Mouse (Mus musculus) splenic B cell, adult 2 months (primary cell): Measurements from ENCODE around the gene Usp35.

ENCODE experiments used
- DNase-seq: peaks from one replicate; pipeline ENCODE4 v3.0.0-alpha.2; 2011; ENCODE audit warnings: low read depth, low spot score
- H3K27me3 ChIP-seq: 2 replicates; pipeline ENCODE4 v1.6.1; 2012; ENCODE audit warnings: mild to moderate bottlenecking, low read length, moderate library complexity, mixed read lengths; ENCODE audit not compliant: control insufficient read depth, poor library complexity, insufficient read depth, severe bottlenecking
- H3K36me3 ChIP-seq: 2 replicates; pipeline ENCODE4 v1.6.1; 2012; ENCODE audit warnings: mild to moderate bottlenecking, low read length, moderate library complexity, mixed read lengths; ENCODE audit not compliant: control insufficient read depth, poor library complexity, insufficient read depth, severe bottlenecking

Gene Usp35

GRCm38 (mm10) chr7:97312856-97313255 lies 19.0 kb downstream of the Usp35 start:
- DNase-seq: no peak
- Histone ChIP-seq H3K27me3 (no peaks in the 10 kb centered on the region), H3K36me3 (no peaks in the 10 kb centered on the region)

- Histone ChIP-seq H3K27me3 (no peaks in the 10 kb centered on the region), H3K36me3 (no peaks in the 10 kb centered on the region)
- no peak for DNase-seq
These were observed 19.6 kb downstream of the Usp35 start for GRCm38 (mm10) chr7:97312196-97312595.

GRCm38 (mm10) chr7:97311620-97312019 lies 20.2 kb downstream of the Usp35 start:
- DNase-seq: no peak
- Histone ChIP-seq H3K36me3 (no peaks in the 10 kb centered on the region), H3K27me3 (no peaks in the 10 kb centered on the region)

DNA sequence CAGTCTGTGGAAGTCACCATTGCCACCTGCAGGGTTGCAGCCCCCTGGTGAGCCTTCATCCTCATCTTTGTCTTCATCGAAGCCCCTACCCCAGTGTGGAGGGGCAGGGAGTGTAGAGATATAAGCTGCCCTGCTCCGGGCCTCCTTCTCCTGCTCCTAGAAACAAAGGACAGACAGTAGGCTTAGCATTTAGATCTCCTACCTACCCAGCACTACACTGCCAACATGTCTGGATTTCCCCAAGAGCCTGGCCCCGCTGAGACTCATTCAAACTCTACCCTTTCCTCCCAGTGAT lies 21.5 kb downstream of the Usp35 start:
- no peaks in the 10 kb centered on the region for H3K36me3 ChIP-seq
- no peaks in the 10 kb centered on the region for H3K27me3 ChIP-seq
- no peak for DNase-seq

DNA sequence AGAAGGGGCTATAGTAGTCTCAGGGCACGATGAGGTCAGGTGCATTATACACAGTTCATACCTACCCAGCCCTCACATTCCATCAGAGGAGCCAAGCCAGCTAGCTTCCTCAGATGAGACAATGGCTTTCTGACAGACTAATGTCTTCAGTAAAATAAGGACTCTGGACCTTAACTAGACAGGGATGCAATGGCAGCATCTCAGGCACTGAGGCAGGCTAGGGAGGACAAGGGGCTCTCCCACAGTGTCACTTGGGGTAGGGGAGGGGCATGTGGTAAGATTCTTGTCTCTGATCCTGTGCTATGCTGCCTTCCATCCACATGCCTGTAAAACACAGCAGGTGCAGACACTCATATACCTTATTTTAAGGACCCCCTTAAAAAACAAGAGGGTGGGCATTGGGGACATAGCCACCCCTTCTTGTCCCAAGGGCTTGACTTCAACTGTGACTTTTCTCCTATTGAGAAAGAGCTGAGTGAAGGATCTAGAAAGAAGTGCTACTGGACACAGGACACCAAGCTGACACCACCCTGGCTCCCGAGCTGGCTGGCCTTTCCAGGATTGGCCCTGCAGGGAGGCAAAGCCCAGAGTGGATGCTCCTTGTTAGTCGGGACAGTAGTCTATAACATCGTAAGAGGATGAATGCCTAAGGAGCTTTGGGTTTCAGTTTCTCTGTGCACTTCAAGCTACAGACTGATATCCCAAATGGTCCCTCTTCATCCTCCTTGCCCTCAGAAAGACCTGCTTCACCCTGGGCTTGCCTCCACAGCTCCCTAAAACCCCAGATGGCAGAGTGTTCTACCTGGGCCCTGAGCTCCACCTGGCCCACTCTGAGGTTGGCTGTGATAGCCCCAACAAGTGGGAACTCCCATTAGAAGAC lies 22.1 kb downstream of the Usp35 start:
- DNase-seq: no peak
- H3K27me3 ChIP-seq: no peaks in the 10 kb centered on the region
- H3K36me3 ChIP-seq: no peaks in the 10 kb centered on the region

DNA sequence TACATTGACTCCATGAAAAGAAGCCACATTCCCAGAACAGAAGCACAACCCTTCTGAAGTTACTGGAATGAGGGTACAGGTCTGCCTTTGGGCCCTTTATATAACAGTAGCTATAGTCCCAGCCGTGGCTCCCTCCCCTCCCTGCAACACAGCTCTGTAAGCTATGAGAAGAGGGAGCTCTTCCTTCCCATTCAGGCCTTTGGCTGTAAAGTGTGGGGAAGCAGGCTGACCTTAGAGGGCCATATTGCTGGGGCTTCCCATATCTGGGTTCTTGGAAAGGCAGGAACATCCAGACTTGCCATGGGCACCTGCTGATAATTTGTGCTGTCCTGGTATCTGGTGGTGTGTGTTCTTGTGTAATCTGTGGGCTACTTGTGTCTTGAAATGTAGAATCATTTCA lies 24.3 kb downstream of the Usp35 start:
- no peak for DNase-seq
- H3K36me3 ChIP-seq: no peaks in the 10 kb centered on the region
- H3K27me3 ChIP-seq: no peaks in the 10 kb centered on the region

GRCm38 (mm10) chr7:97306813-97307212 lies 25.0 kb downstream of the Usp35 start:
- Histone ChIP-seq H3K36me3 (no peaks in the 10 kb centered on the region), H3K27me3 (no peaks in the 10 kb centered on the region)
- no peak for DNase-seq

- Histone ChIP-seq H3K36me3 (no peaks in the 10 kb centered on the region), H3K27me3 (no peaks in the 10 kb centered on the region)
- DNase-seq: no peak
These were observed 26.6 kb downstream of the Usp35 start for GRCm38 (mm10) chr7:97305206-97305605.

- Histone ChIP-seq H3K27me3 (no peaks in the 10 kb centered on the region), H3K36me3 (no peaks in the 10 kb centered on the region)
- DNase-seq: no peak
These were observed 27.3 kb downstream of the Usp35 start for GRCm38 (mm10) chr7:97304471-97304870.

- no peaks in the 10 kb centered on the region for H3K36me3 ChIP-seq
- no peak for DNase-seq
- no peaks in the 10 kb centered on the region for H3K27me3 ChIP-seq
These were observed 28.2 kb downstream of the Usp35 start for GRCm38 (mm10) chr7:97303614-97304013.

DNA sequence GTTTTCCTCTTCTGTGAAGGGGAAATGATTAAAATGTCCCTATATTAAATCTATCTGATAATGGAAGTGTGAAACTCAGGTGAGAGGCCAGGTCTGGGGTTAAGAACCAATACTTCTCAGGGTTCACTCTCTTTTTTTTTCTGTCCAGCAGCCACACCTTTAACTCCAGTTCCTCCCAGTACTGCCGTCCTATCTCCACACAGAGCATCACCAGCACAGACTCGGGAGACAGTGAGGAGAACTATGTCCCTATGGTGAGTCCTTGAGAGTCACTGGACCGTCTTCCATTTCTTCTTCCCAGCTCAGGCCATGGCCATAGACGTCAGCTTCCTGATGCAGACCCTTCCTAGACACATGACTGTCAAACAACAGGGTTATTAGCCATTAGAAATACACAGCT lies 28.9 kb downstream of the Usp35 start:
- H3K36me3 ChIP-seq: no peaks in the 10 kb centered on the region

DNA sequence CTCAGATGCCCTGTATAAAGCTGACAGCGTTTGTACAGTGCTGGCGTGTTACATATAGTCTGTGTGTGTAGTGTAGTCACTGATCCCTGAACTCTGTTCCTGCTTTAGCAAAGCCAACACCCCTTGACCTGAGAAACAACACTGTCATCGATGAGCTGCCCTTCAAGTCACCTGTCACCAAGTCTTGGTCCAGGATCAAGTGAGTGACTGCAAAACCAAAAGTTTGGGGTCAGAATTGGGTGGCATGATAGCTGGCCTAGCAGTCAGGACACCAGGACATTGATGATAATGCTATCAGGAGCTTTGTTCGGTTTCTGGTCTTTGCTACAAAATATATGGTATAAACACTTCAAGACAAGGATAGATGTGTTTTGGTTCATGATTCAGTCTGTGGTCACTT lies 29.6 kb downstream of the Usp35 start:
- no peaks in the 10 kb centered on the region for H3K27me3 ChIP-seq
- DNase-seq: no peak

More for the DNA sequence above, 28.9 kb downstream of the Usp35 start:
- no peaks in the 10 kb centered on the region for H3K27me3 ChIP-seq
- no peak for DNase-seq

DNA sequence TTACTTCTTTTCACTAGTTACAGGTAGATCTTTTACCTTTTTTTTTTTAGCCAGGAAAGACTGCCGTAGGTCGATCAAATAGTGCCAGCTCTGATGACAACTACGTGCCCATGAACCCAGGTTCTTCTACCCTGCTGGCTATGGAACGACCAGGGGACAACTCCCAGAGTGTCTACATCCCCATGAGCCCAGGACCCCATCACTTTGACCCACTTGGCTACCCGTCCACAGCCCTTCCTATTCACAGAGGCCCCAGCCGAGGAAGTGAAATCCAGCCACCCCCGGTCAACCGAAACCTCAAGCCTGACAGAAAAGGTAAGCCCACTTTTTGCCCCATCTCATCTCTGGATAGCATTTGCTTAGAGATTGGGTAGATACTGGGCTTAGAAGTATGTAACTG lies 30.5 kb downstream of the Usp35 start:
- Histone ChIP-seq H3K36me3 (no peaks in the 10 kb centered on the region), H3K27me3 (no peaks in the 10 kb centered on the region)
- no peak for DNase-seq

More for the DNA sequence above, 29.6 kb downstream of the Usp35 start:
- H3K36me3 ChIP-seq: no peaks in the 10 kb centered on the region

GRCm38 (mm10) chr7:97300914-97301313 lies 30.9 kb downstream of the Usp35 start:
- Histone ChIP-seq H3K36me3 (no peaks in the 10 kb centered on the region), H3K27me3 (no peaks in the 10 kb centered on the region)
- no peak for DNase-seq

GRCm38 (mm10) chr7:97298943-97299342 lies 32.9 kb downstream of the Usp35 start:
- no peaks in the 10 kb centered on the region for H3K27me3 ChIP-seq
- no peak for DNase-seq
- H3K36me3 ChIP-seq: no peaks in the 10 kb centered on the region

DNA sequence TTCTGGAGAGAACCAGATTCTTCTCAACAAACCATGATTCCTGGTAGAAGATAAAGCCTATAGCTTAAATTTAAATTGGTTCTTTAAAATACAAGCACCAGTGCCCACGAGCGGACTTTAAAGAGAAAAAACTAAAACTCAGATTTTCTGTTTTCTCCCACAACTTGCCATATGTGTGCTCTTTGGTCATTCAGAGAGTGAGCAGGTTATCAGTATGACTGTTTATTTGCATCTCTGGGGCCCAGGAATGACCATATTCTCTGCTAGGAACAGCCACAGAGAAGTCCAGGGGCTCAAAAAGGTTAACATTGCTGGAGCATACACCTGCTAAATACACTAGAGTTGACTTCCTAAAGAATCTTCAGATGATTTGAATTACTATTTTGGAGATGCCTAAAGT lies 33.5 kb downstream of the Usp35 start:
- no peak for DNase-seq
- H3K36me3 ChIP-seq: no peaks in the 10 kb centered on the region
- H3K27me3 ChIP-seq: no peaks in the 10 kb centered on the region
